Mouse (Mus musculus) urinary bladder, postnatal 4 days (tissue): ENCODE data around the gene Olfr309.
"Not testable (repeated sequence)": the region's sequence is repeated elsewhere in the genome, so short reads cannot be mapped to it uniquely, and the experiment has no call there.

Source experiments
- DNase-seq, 2 experiments: peaks; one replicate each; pipeline ENCODE4 v3.0.0; 2021 to 2022; ENCODE audit warnings: low spot score in 2 of 2

The Olfr309 gene

GRCm38 (mm10) chr7:86313608-86314007, at the start of gene Olfr309:
Gene Olfr309, minus strand, starts transcription at chr7:86313708.
- no peak for DNase-seq

- DNase-seq: not testable (repeated sequence)
Measured at GRCm38 (mm10) chr7:86346296-86346695, 32.8 kb upstream of the Olfr309 start.

GRCm38 (mm10) chr7:86344253-86344652, 30.7 kb upstream of the Olfr309 start:
- no peak for DNase-seq

GRCm38 (mm10) chr7:86342881-86343565, 29.5 kb upstream of the Olfr309 start:
- no peak for DNase-seq

GRCm38 (mm10) chr7:86337486-86337885, 24.0 kb upstream of the Olfr309 start, which contains the start of gene Olfr307:
Gene Olfr307, minus strand, starts transcription at chr7:86337586.
- DNase-seq: no peak

- DNase-seq: no peak
Measured at GRCm38 (mm10) chr7:86325530-86325929, 12.0 kb upstream of the Olfr309 start, which contains the start of gene Olfr308. Gene Olfr308, minus strand, starts transcription at chr7:86325630.

- no peak for DNase-seq
Measured at GRCm38 (mm10) chr7:86321323-86321722, 7.8 kb upstream of the Olfr309 start.

GRCm38 (mm10) chr7:86277072-86277471, 36.4 kb downstream of the Olfr309 start, which contains the start of gene Olfr310:
Gene Olfr310, minus strand, starts transcription at chr7:86277172.
- DNase-seq: no peak
